Mouse (Mus musculus) ES-Bruce4 (cell line): Measurements from ENCODE around the gene Tmcc2. TPM values are rescaled to one million over a fixed set of nuclear protein-coding genes. Genes with fewer than 3 reads are reported as not detected.

Source experiments
- H3K27ac ChIP-seq: 2 replicates; pipeline ENCODE4 v1.5.1; 2012; ENCODE audit warnings: low read length, inconsistent platforms; ENCODE audit not compliant: insufficient read depth
- H3K27me3 ChIP-seq: 2 replicates; pipeline ENCODE4 v1.6.1; 2012; ENCODE audit warnings: mild to moderate bottlenecking, low read length, inconsistent platforms; ENCODE audit not compliant: control insufficient read depth, poor library complexity, insufficient read depth, severe bottlenecking
- H3K36me3 ChIP-seq: 2 replicates; pipeline ENCODE4 v1.6.1; 2012; ENCODE audit warnings: inconsistent platforms, mild to moderate bottlenecking, low read length, moderate library complexity; ENCODE audit not compliant: control insufficient read depth, poor library complexity, insufficient read depth, severe bottlenecking
- H3K4me1 ChIP-seq: one replicate; pipeline ENCODE4 v1.8.1; 2011; ENCODE audit warnings: low read length; ENCODE audit not compliant: control insufficient read depth, insufficient read depth
- H3K4me3 ChIP-seq: 2 replicates; pipeline ENCODE4 v1.5.1; 2011; ENCODE audit warnings: low read depth, mild to moderate bottlenecking, low read length
- H3K9ac ChIP-seq: 2 replicates; pipeline ENCODE4 v1.6.1; 2012; ENCODE audit warnings: low read depth, mild to moderate bottlenecking, inconsistent platforms; ENCODE audit not compliant: poor library complexity, severe bottlenecking
- H3K9me3 ChIP-seq: replicated peaks from 2 replicates; pipeline ENCODE4 v1.6.1; 2012; ENCODE audit warnings: mild to moderate bottlenecking, low read length, inconsistent platforms; ENCODE audit not compliant: control insufficient read depth, poor library complexity, insufficient read depth, severe bottlenecking
- CTCF ChIP-seq: IDR thresholded peaks from one replicate; pipeline ENCODE4 v1.8.1; 2011; ENCODE audit warnings: low read depth, low read length
- EP300 ChIP-seq: IDR thresholded peaks from 2 replicates; pipeline ENCODE4 v1.6.1; 2011; ENCODE audit warnings: low read depth, low read length; ENCODE audit not compliant: insufficient read depth
- POLR2A ChIP-seq: IDR thresholded peaks from one replicate; pipeline ENCODE4 v1.8.1; 2011; ENCODE audit warnings: low read length; ENCODE audit not compliant: insufficient read depth
- polyA plus RNA-seq: library from polyadenylated mRNA; stranded (reverse); fragments of >200 nt; gene quantifications from 2 replicates; pipeline ENCODE4 v1.2.4, GENCODE M21; 2011; ENCODE audit warnings: low read depth; ENCODE audit not compliant: missing spikeins, insufficient read depth, insufficient read length

The Tmcc2 gene
- polyA plus RNA-seq, 1 experiment = 11.1 TPM

GRCm38 (mm10) chr1:132364388-132364787, 26.7 kb downstream of the Tmcc2 start:
- Histone ChIP-seq H3K9ac (no peak overlapping the region), H3K36me3 (no peaks in the 10 kb centered on the region), H3K4me3 (no peak overlapping the region), H3K27ac (no peak overlapping the region), H3K9me3 (no peaks in the 10 kb centered on the region), H3K27me3 (no peaks in the 10 kb centered on the region), H3K4me1 (peaks cover 2% of the 10 kb centered on the region)
- TF ChIP-seq EP300 (no peak), CTCF (no peak), POLR2A (no peak)

GRCm38 (mm10) chr1:132361959-132362358, 29.1 kb downstream of the Tmcc2 start:
- Histone ChIP-seq H3K27ac (no peak overlapping the region), H3K36me3 (no peaks in the 10 kb centered on the region), H3K27me3 (no peaks in the 10 kb centered on the region), H3K9ac (no peak overlapping the region), H3K4me1 (peaks cover 2% of the 10 kb centered on the region), H3K9me3 (no peaks in the 10 kb centered on the region), H3K4me3 (no peak overlapping the region)
- no peak for TF ChIP-seq EP300
- TF ChIP-seq POLR2A = no peak
- TF ChIP-seq CTCF = no peak

- Histone ChIP-seq H3K4me3 (no peak overlapping the region), H3K27ac (no peak overlapping the region), H3K27me3 (no peaks in the 10 kb centered on the region), H3K9me3 (no peaks in the 10 kb centered on the region), H3K9ac (no peak overlapping the region), H3K36me3 (no peaks in the 10 kb centered on the region), H3K4me1 (no peaks in the 10 kb centered on the region)
- no peak for TF ChIP-seq POLR2A
- TF ChIP-seq CTCF = no peak
- no peak for TF ChIP-seq EP300
Observed at GRCm38 (mm10) chr1:132356841-132357240, 34.2 kb downstream of the Tmcc2 start.

DNA sequence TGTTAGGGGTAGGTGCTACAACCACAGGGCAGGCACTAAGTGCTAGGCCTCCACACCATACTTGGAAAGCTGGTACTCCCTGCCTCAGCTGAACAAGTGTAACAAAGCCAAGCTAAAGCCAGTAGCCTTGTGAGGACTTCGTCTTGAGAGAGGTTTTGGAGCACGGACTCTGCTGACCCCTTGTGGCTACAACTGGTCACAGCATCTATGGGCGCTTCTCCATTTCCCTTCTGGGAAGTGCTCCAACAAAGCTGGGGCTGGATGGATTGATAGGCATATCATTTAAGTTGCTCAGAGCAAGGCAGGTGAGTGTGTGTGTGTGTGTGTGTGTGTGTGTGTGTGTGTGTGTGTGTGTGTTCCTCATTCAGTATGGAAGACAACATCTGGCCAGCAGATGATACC, 35.2 kb downstream of the Tmcc2 start:
- TF ChIP-seq CTCF = peak; percentile 95
- no peak for TF ChIP-seq EP300
- TF ChIP-seq POLR2A = no peak
- no peak overlapping the region for H3K4me3 ChIP-seq
- H3K36me3 ChIP-seq = no peaks in the 10 kb centered on the region
- no peak overlapping the region for H3K9ac ChIP-seq
- no peaks in the 10 kb centered on the region for H3K27me3 ChIP-seq
- no peak overlapping the region for H3K27ac ChIP-seq
- H3K9me3 ChIP-seq = peaks cover 3% of the 10 kb centered on the region
- H3K4me1 ChIP-seq = no peaks in the 10 kb centered on the region

GRCm38 (mm10) chr1:132355162-132355601, 35.9 kb downstream of the Tmcc2 start:
- Histone ChIP-seq H3K4me3 (no peak overlapping the region), H3K4me1 (no peaks in the 10 kb centered on the region), H3K9me3 (peaks cover 3% of the 10 kb centered on the region), H3K9ac (no peak overlapping the region), H3K27me3 (no peaks in the 10 kb centered on the region), H3K27ac (no peak overlapping the region), H3K36me3 (no peaks in the 10 kb centered on the region)
- TF ChIP-seq CTCF = no peak
- TF ChIP-seq EP300 = no peak
- TF ChIP-seq POLR2A = no peak

DNA sequence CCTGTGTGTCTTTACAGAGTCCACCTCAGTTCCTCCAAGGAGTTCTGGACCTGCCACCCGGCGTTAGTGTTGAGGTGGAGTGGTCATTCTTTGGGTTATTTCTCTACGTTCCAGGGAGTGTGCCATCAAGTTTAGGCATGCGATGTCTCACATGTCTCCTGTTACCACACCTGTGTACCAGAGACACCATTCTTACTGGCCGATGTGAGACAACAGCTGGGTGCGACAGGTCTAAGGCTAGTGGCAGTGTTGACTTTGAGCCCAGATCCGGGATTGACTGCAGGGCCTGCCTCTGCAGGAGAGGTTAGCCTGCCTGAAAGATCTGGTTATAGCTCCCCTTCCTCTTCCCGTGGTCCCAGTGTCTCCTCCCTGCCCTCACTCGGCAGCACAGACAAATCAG, 36.8 kb downstream of the Tmcc2 start:
- no peak overlapping the region for H3K27ac ChIP-seq

More for the DNA sequence above, 36.8 kb downstream of the Tmcc2 start:
- no peaks in the 10 kb centered on the region for H3K27me3 ChIP-seq
- H3K9me3 ChIP-seq = peaks cover 3% of the 10 kb centered on the region
- no peak overlapping the region for H3K9ac ChIP-seq
- TF ChIP-seq CTCF = no peak
- no peak for TF ChIP-seq POLR2A
- TF ChIP-seq EP300 = no peak
- H3K4me3 ChIP-seq = no peak overlapping the region
- H3K4me1 ChIP-seq = no peaks in the 10 kb centered on the region
- H3K36me3 ChIP-seq = no peaks in the 10 kb centered on the region
